Mouse (Mus musculus): ENCODE data around the gene Sptb.

DNA sequence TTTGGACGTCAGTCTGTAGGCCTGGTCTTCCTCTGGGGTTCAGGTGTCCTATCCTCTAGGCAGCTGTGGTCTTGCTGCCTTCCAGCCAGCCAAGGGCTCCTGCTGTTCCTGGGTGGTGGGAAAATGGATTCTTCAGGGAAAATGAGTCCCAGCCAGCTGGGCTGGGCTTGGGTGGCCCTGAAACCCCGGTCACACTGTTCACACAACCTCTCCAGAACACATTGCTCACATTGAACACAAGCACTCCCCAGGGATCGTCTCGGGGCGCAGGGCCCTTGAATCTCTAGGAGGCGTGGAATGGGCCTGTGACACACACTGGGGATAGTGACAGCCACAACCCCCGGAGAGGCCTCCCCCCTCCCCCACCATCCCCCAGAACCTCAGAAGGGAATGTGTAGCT, 156.4 kb downstream of the Sptb start:
- no peak for TF ChIP-seq CTCF (IDR thresholded peaks at IDR 0.05; ENCODE audit: borderline replicate concordance, insufficient read depth, low read depth, low read length)
- TF ChIP-seq POLR2A (IDR thresholded peaks at IDR 0.05; ENCODE audit: borderline replicate concordance, insufficient read depth, low read length): no peak

Measured in cerebellum, adult 2 months (tissue).